Mouse (Mus musculus) brain, embryonic 18.5 days (tissue): ENCODE data around the gene Eln.

Source experiments
- DNase-seq: peaks from one replicate; pipeline ENCODE4 v3.0.0-alpha.2; 2012; ENCODE audit warnings: low read depth, low spot score

Eln gene

GRCm38 (mm10) chr5:134745000-134745399 lies 2.1 kb downstream of the Eln start:
- no peak for DNase-seq

GRCm38 (mm10) chr5:134743991-134744390 lies 3.1 kb downstream of the Eln start:
- no peak for DNase-seq

- DNase-seq: no peak
Observed at GRCm38 (mm10) chr5:134742221-134742795, 4.8 kb downstream of the Eln start.

GRCm38 (mm10) chr5:134740501-134741341 lies 6.4 kb downstream of the Eln start:
- no peak for DNase-seq

- DNase-seq: no peak
Observed at GRCm38 (mm10) chr5:134739951-134740350, 7.2 kb downstream of the Eln start.

- no peak for DNase-seq
Observed at GRCm38 (mm10) chr5:134734920-134735319, 12.2 kb downstream of the Eln start.

GRCm38 (mm10) chr5:134734072-134734471 lies 13.1 kb downstream of the Eln start:
- no peak for DNase-seq

- no peak for DNase-seq
Observed at GRCm38 (mm10) chr5:134733241-134733640, 13.9 kb downstream of the Eln start.

GRCm38 (mm10) chr5:134729124-134729523 lies 18.0 kb downstream of the Eln start:
- no peak for DNase-seq

GRCm38 (mm10) chr5:134728535-134728934 lies 18.6 kb downstream of the Eln start:
- DNase-seq: no peak

- DNase-seq: no peak
Observed at GRCm38 (mm10) chr5:134727001-134727639, 20.0 kb downstream of the Eln start.

GRCm38 (mm10) chr5:134725299-134725698 lies 21.8 kb downstream of the Eln start:
- DNase-seq: no peak

GRCm38 (mm10) chr5:134720058-134720457 lies 27.1 kb downstream of the Eln start:
- no peak for DNase-seq

GRCm38 (mm10) chr5:134711076-134711475 lies 36.0 kb downstream of the Eln start:
- DNase-seq: no peak

- no peak for DNase-seq
Observed at GRCm38 (mm10) chr5:134709275-134709674, 37.8 kb downstream of the Eln start.

GRCm38 (mm10) chr5:134704157-134704556 lies 43.0 kb downstream of the Eln start:
- no peak for DNase-seq

- no peak for DNase-seq
Observed at GRCm38 (mm10) chr5:134695539-134695938, 51.6 kb downstream of the Eln start.

GRCm38 (mm10) chr5:134695082-134695481 lies 52.0 kb downstream of the Eln start:
- DNase-seq: no peak

GRCm38 (mm10) chr5:134692704-134693103 lies 54.4 kb downstream of the Eln start:
- DNase-seq: no peak

GRCm38 (mm10) chr5:134688718-134689284 lies 58.3 kb downstream of the Eln start:
- DNase-seq: peak; percentile 96

- no peak for DNase-seq
Observed at GRCm38 (mm10) chr5:134688086-134688717, 58.9 kb downstream of the Eln start, which contains the start of gene Limk1. TSS of gene Limk1 (minus strand) at chr5:134688598.

GRCm38 (mm10) chr5:134687187-134687586 lies 59.9 kb downstream of the Eln start:
- DNase-seq: no peak
